Mouse (Mus musculus) kidney, postnatal 36 days (tissue): ENCODE measurements around the gene Tbccd1.
"Not testable (repeated sequence)": the region's sequence is repeated elsewhere in the genome, so short reads cannot be mapped to it uniquely, and the experiment has no call there.

Experiments
- DNase-seq, 2 experiments: peaks; one replicate each; pipeline ENCODE4 v3.0.0; 2021 to 2022; ENCODE audit warnings: mixed read lengths in 2 of 2

The Tbccd1 gene

GRCm38 (mm10) chr16:22778296-22778695 is 79.2 kb downstream of the Tbccd1 start:
- not testable (repeated sequence) for DNase-seq

- DNase-seq = no peak
Measured at GRCm38 (mm10) chr16:22775471-22775985, 81.9 kb downstream of the Tbccd1 start.

GRCm38 (mm10) chr16:22768661-22769060 is 88.8 kb downstream of the Tbccd1 start:
- no peak for DNase-seq

GRCm38 (mm10) chr16:22767405-22767804 is 90.1 kb downstream of the Tbccd1 start:
- DNase-seq = no peak

- no peak for DNase-seq
Measured at GRCm38 (mm10) chr16:22766738-22767211, 90.7 kb downstream of the Tbccd1 start.

- no peak for DNase-seq
Measured at GRCm38 (mm10) chr16:22765531-22765930, 91.9 kb downstream of the Tbccd1 start.
